Mouse (Mus musculus) CH12.LX (cell line): ENCODE data around the gene Ptprd. TPM values are rescaled to one million over a fixed set of nuclear protein-coding genes. Genes with fewer than 3 reads are reported as not detected.
A peak's percentile ranks its signal among the peaks of the same experiment; 100 is the strongest.

ENCODE experiments used
- DNase-seq: peaks from one replicate; pipeline ENCODE4 v3.0.0-alpha.2; 2013; ENCODE audit errors: extremely low read depth
- H3K27ac ChIP-seq: 2 replicates; pipeline ENCODE4 v1.5.1; 2012; ENCODE audit warnings: low read depth, mild to moderate bottlenecking, control low read depth, moderate library complexity; ENCODE audit not compliant: insufficient read depth
- H3K27me3 ChIP-seq: replicated peaks from 2 replicates; pipeline ENCODE3; 2012; ENCODE audit warnings: inconsistent platforms
- H3K36me3 ChIP-seq, 2 experiments: replicated peaks in 1 of 2; 2 replicates each; pipeline versions ENCODE3 to v1.6.1; 2012; ENCODE audit warnings: inconsistent platforms in 1 of 2, low read length in 1 of 2, mild to moderate bottlenecking in 1 of 2, mixed read lengths in 1 of 2, moderate library complexity in 1 of 2; ENCODE audit not compliant: control insufficient read depth in 1 of 2, insufficient read depth in 1 of 2
- H3K4me1 ChIP-seq, 2 experiments: 2 replicates each; pipeline ENCODE4 v1.6.1; 2012; ENCODE audit warnings: inconsistent platforms in 1 of 2, moderate library complexity in 1 of 2; ENCODE audit not compliant: insufficient read depth in 2 of 2, control insufficient read depth in 1 of 2
- H3K4me2 ChIP-seq: 2 replicates; pipeline ENCODE4 v1.6.1; 2012; ENCODE audit warnings: low read depth, mild to moderate bottlenecking, control low read depth; ENCODE audit not compliant: poor library complexity, insufficient read depth, severe bottlenecking
- H3K4me3 ChIP-seq, 3 experiments: fragments of 150-350 bp in 1 of 3; sonication (generic) in 1 of 3; replicated peaks in 1 of 3; 2 replicates each; pipeline versions ENCODE3 to v1.5.1; 2011 to 2012; ENCODE audit warnings: low read depth in 2 of 3, low read length in 2 of 3, mild to moderate bottlenecking in 2 of 3, moderate library complexity in 2 of 3, control low read depth in 1 of 3, improper control_type of control experiment in 1 of 3, inconsistent platforms in 1 of 3, mixed read lengths in 1 of 3; ENCODE audit not compliant: poor library complexity in 1 of 3
- H3K79me2 ChIP-seq: replicated peaks from 2 replicates; pipeline ENCODE4 v1.6.1; 2012; ENCODE audit warnings: mild to moderate bottlenecking, moderate library complexity; ENCODE audit not compliant: control insufficient read depth, poor library complexity, insufficient read depth, severe bottlenecking; ENCODE audit errors: extremely low read depth
- H3K9ac ChIP-seq: 2 replicates; pipeline ENCODE4 v1.6.1; 2012; ENCODE audit warnings: low read depth, mild to moderate bottlenecking, control low read depth, moderate library complexity; ENCODE audit not compliant: insufficient read depth
- H3K9me3 ChIP-seq: replicated peaks from 2 replicates; pipeline ENCODE3; 2012; ENCODE audit warnings: low read length, inconsistent platforms, mixed read lengths
- BHLHE40 ChIP-seq: IDR thresholded peaks from 2 replicates; pipeline ENCODE4 v1.6.1; 2011; ENCODE audit warnings: mild to moderate bottlenecking, low read depth, low read length, improper control_type of control experiment
- CTCF ChIP-seq, 2 experiments: IDR thresholded peaks in 1 of 2; conservative IDR thresholded peaks in 1 of 2; 2 replicates each; pipeline ENCODE4 v1.5.1; 2011 to 2012; ENCODE audit warnings: low read depth in 2 of 2, low read length in 2 of 2, improper control_type of control experiment in 1 of 2, inconsistent platforms in 1 of 2, mild to moderate bottlenecking in 1 of 2, moderate library complexity in 1 of 2
- E2F4 ChIP-seq: IDR thresholded peaks from 2 replicates; pipeline ENCODE4 v1.6.1; 2011; ENCODE audit warnings: low read depth, low read length, improper control_type of control experiment; ENCODE audit not compliant: insufficient replicate concordance
- ELF1 ChIP-seq: IDR thresholded peaks from 2 replicates; pipeline ENCODE4 v1.6.1; 2014; ENCODE audit warnings: low read depth, mild to moderate bottlenecking, inconsistent platforms, low read length, improper control_type of control experiment
- EP300 ChIP-seq: IDR thresholded peaks from 2 replicates; pipeline ENCODE4 v1.6.1; 2011; ENCODE audit warnings: low read length, improper control_type of control experiment
- HCFC1 ChIP-seq: IDR thresholded peaks from 2 replicates; pipeline ENCODE4 v1.6.1; 2012; ENCODE audit warnings: low read depth, mild to moderate bottlenecking, inconsistent platforms, low read length, improper control_type of control experiment
- JUN ChIP-seq: IDR thresholded peaks from 2 replicates; pipeline ENCODE4 v1.6.1; 2011; ENCODE audit warnings: low read depth, mild to moderate bottlenecking, low read length, improper control_type of control experiment, moderate library complexity; ENCODE audit not compliant: insufficient read depth
- JUND ChIP-seq: conservative IDR thresholded peaks from 2 replicates; pipeline ENCODE4 v1.6.1; 2011; ENCODE audit warnings: low read depth, low read length, improper control_type of control experiment
- MAFK ChIP-seq: IDR thresholded peaks from 2 replicates; pipeline ENCODE4 v1.6.1; 2011; ENCODE audit warnings: low read length, improper control_type of control experiment; ENCODE audit not compliant: insufficient replicate concordance
- MAZ ChIP-seq: IDR thresholded peaks from 2 replicates; pipeline ENCODE4 v1.6.1; 2012; ENCODE audit warnings: low read depth, mild to moderate bottlenecking, inconsistent platforms, low read length, improper control_type of control experiment, moderate library complexity
- MYC ChIP-seq: IDR thresholded peaks from 2 replicates; pipeline ENCODE4 v1.6.1; 2011; ENCODE audit warnings: low read depth, mild to moderate bottlenecking, improper control_type of control experiment, low read length
- NELFE ChIP-seq: IDR thresholded peaks from 2 replicates; pipeline ENCODE4 v1.6.1; 2011; ENCODE audit warnings: low read depth, low read length, improper control_type of control experiment
- NRF1 ChIP-seq: IDR thresholded peaks from 2 replicates; pipeline ENCODE4 v1.6.1; 2014; ENCODE audit warnings: low read depth, mild to moderate bottlenecking, inconsistent platforms, low read length, improper control_type of control experiment, moderate library complexity
- POLR2A ChIP-seq: IDR thresholded peaks from 2 replicates; pipeline ENCODE4 v1.6.1; 2011; ENCODE audit warnings: low read depth, mild to moderate bottlenecking, improper control_type of control experiment, low read length
- POLR2AphosphoS2 ChIP-seq: IDR thresholded peaks from 2 replicates; pipeline ENCODE4 v1.6.1; 2011; ENCODE audit warnings: low read depth, low read length, improper control_type of control experiment
- RCOR1 ChIP-seq: conservative IDR thresholded peaks from 2 replicates; pipeline ENCODE4 v1.6.1; 2012; ENCODE audit warnings: low read depth, mild to moderate bottlenecking, inconsistent platforms, low read length, improper control_type of control experiment
- SIN3A ChIP-seq: IDR thresholded peaks from 2 replicates; pipeline ENCODE4 v1.6.1; 2012; ENCODE audit warnings: low read length, improper control_type of control experiment, inconsistent platforms
- SMC3 ChIP-seq: IDR thresholded peaks from 2 replicates; pipeline ENCODE4 v1.6.1; 2011; ENCODE audit warnings: low read depth, low read length, improper control_type of control experiment
- TBP ChIP-seq: conservative IDR thresholded peaks from 2 replicates; pipeline ENCODE4 v1.6.1; 2011; ENCODE audit warnings: low read depth, low read length, improper control_type of control experiment
- TCF12 ChIP-seq: IDR thresholded peaks from 2 replicates; pipeline ENCODE4 v1.6.1; 2014; ENCODE audit warnings: low read depth, mild to moderate bottlenecking, inconsistent platforms, low read length, improper control_type of control experiment
- UBTF ChIP-seq: IDR thresholded peaks from 2 replicates; pipeline ENCODE4 v1.6.1; 2012; ENCODE audit warnings: low read depth, mild to moderate bottlenecking, inconsistent platforms, low read length, improper control_type of control experiment, moderate library complexity
- USF2 ChIP-seq: conservative IDR thresholded peaks from 2 replicates; pipeline ENCODE4 v1.6.1; 2011; ENCODE audit warnings: low read depth, low read length, improper control_type of control experiment
- ZC3H11A ChIP-seq: IDR thresholded peaks from 2 replicates; pipeline ENCODE4 v1.6.1; 2012; ENCODE audit warnings: low read depth, mild to moderate bottlenecking, inconsistent platforms, low read length, improper control_type of control experiment
- ZMIZ1 ChIP-seq: IDR thresholded peaks from 2 replicates; pipeline ENCODE4 v1.6.1; 2012; ENCODE audit warnings: low read depth, mild to moderate bottlenecking, inconsistent platforms, low read length, improper control_type of control experiment
- ZNF384 ChIP-seq: IDR thresholded peaks from 2 replicates; pipeline ENCODE4 v1.6.1; 2012; ENCODE audit warnings: low read depth, low read length, improper control_type of control experiment, inconsistent platforms
- dilution Hi-C: fragments of 300-500 bp; cut with MboI; formaldehyde crosslinking; loops from 2 replicates; pipeline ENCODE4 v1.14.3; 2020; ENCODE audit warnings: low sequenced_read_pairs; ENCODE audit not compliant: extremely low pct_unique_long_range_greater_than_20kb, extremely low pct_ligation_motif_present
- in situ Hi-C: fragments of 300-500 bp; cut with MboI; formaldehyde crosslinking; loops from 3 replicates; pipeline ENCODE4 v1.14.3; 2019; ENCODE audit warnings: low sequenced_read_pairs, low pct_ligation_motif_present, low pct_unique_long_range_greater_than_20kb, mixed read lengths
- polyA plus RNA-seq: library from polyadenylated mRNA; unstranded; fragments of >175 nt; gene quantifications from 2 replicates; pipeline ENCODE4 v1.2.1, GENCODE M21; 2012; ENCODE audit warnings: low read depth; ENCODE audit not compliant: insufficient read length
- total RNA-seq, 2 experiments: library from RNA; depleted of rRNA; stranded (reverse); fragments of 300-350 nt in 1 of 2; fragments of >200 nt in 1 of 2; gene quantifications; 2 replicates each; pipeline ENCODE4 v1.2.3; 2012 to 2014

The Ptprd gene
- total and polyA plus RNA-seq, 3 experiments: not detected

GRCm38 (mm10) chr4:76977056-76977809 lies 1234.5 kb downstream of the Ptprd start:
- DNase-seq: no peak
- Histone ChIP-seq H3K4me2 (no peak overlapping the region), H3K27ac (no peak overlapping the region), H3K79me2 (no peaks in the 10 kb centered on the region), H3K4me3 (no peak overlapping the region), H3K9ac (no peak overlapping the region), H3K36me3 (no peaks in the 10 kb centered on the region), H3K4me1 (no peaks in the 10 kb centered on the region), H3K27me3 (no peaks in the 10 kb centered on the region)
- dilution Hi-C loops (no loop called here), in situ Hi-C loops (no loop called here)
- TF ChIP-seq E2F4 (no peak), SMC3 (no peak), TCF12 (no peak), NRF1 (no peak), EP300 (no peak), MAZ (no peak), SIN3A (no peak), ELF1 (no peak), ZC3H11A (no peak), RCOR1 (no peak), UBTF (no peak), BHLHE40 (no peak), CTCF (conservative IDR thresholded peaks at IDR 0.05 in 1 of 2, IDR thresholded peaks at IDR 0.05 in 1 of 2; ENCODE audit: low read depth in 2 of 2, low read length in 2 of 2) (no peak), HCFC1 (no peak), ZNF384 (no peak), JUN (no peak), TBP (no peak)
- TF ChIP-seq, all 38 proteins: peak for 0
- H3K9me3 ChIP-seq: peaks cover 18% of the 10 kb centered on the region

GRCm38 (mm10) chr4:76948251-76948650 lies 1263.5 kb downstream of the Ptprd start:
- Histone ChIP-seq H3K9me3 (peaks cover 23% of the 10 kb centered on the region), H3K79me2 (no peaks in the 10 kb centered on the region), H3K4me3 (no peak overlapping the region), H3K4me1 (no peaks in the 10 kb centered on the region)
- dilution Hi-C loops (no loop called here), in situ Hi-C loops (no loop called here)
- no peak for TF ChIP-seq JUND
- TF ChIP-seq BHLHE40: no peak
- TF ChIP-seq ZMIZ1: no peak
- TF ChIP-seq SMC3: peak; percentile 32
- no peak for TF ChIP-seq RCOR1
- TF ChIP-seq POLR2A: no peak
- TF ChIP-seq USF2: no peak
- no peak for TF ChIP-seq MAFK
- no peak for TF ChIP-seq MYC
- no peak for TF ChIP-seq NELFE
- peak in 1 of 2 experiments; percentile 41; a peak in 2 of 4 replicates for TF ChIP-seq CTCF (conservative IDR thresholded peaks at IDR 0.05 in 1 of 2, IDR thresholded peaks at IDR 0.05 in 1 of 2; ENCODE audit: low read depth in 2 of 2, low read length in 2 of 2)
- no peak for TF ChIP-seq HCFC1
- no peak for TF ChIP-seq POLR2AphosphoS2
- TF ChIP-seq, all 38 proteins: peak for 2
- no peak overlapping the region for H3K27ac ChIP-seq
- H3K36me3 ChIP-seq: no peaks in the 10 kb centered on the region
- H3K4me2 ChIP-seq: no peak overlapping the region
- H3K9ac ChIP-seq: no peak overlapping the region
- no peaks in the 10 kb centered on the region for H3K27me3 ChIP-seq
- DNase-seq: peak; percentile 0
